Mouse (Mus musculus) thymus, adult 2 months (tissue): ENCODE measurements around the gene Gm10553. TPM values are rescaled to one million over a fixed set of nuclear protein-coding genes. Genes with fewer than 3 reads are reported as not detected.

Source experiments
- polyA plus RNA-seq: library from polyadenylated mRNA; depleted of rRNA; stranded (reverse); fragments of >200 nt; gene quantifications from 2 replicates; pipeline ENCODE4 v1.2.3, GENCODE M21; 2012; rRNA removed

Gm10553 gene
- polyA plus RNA-seq, 1 experiment = not detected

Other genes with a start within 250 kb of the Gm10553 start
- gene Slc16a14, start 165.0 kb upstream of the Gm10553 start, polyA plus RNA-seq = 0.07 TPM in 1 of 2 replicates, not detected in the other
- gene A530032D15Rik, start 9.7 kb downstream of the Gm10553 start, polyA plus RNA-seq = 0.23 and 0.46 TPM in 2 replicates
- gene C130026I21Rik, start 170.4 kb downstream of the Gm10553 start, polyA plus RNA-seq = 3.3 and 4.4 TPM in 2 replicates